Mouse (Mus musculus) megakaryocyte, embryonic 14.5 days (primary cell): ENCODE results near the gene Fbln5.

Experiments
- FLI1 ChIP-seq: IDR thresholded peaks from 2 replicates; pipeline ENCODE4 v1.6.1; 2012; ENCODE audit warnings: low read length, inconsistent platforms, mixed read lengths
- GATA1 ChIP-seq: IDR thresholded peaks from 3 replicates; pipeline ENCODE4 v1.6.1; 2012; ENCODE audit warnings: mixed read lengths, low read length, inconsistent platforms, borderline replicate concordance

DNA sequence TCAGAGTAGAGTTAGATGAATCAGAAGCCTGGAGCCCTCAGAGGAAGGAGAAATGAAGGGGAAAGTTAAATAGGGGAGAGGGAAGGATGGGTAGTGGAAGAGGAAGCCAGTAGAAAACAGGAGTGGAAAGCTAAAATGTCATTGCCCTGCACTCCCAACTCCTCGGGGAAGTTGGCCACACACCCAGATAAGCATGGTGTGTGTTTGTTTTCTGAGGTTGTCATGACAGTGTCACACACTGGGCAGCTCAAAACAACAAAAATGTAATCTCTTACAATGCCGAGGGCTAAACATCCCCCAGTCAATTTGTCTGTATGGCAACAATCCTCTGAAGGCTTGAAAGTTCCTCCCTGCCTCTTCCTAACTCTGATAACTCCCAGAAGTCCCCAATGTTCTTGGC lies 78.4 kb downstream of the Fbln5 start:
- TF ChIP-seq GATA1 (no peak), FLI1 (no peak)
